Mouse (Mus musculus) stomach, postnatal 0 days (tissue): ENCODE data around the gene Krtap5-5.
"Not testable (repeated sequence)": the region's sequence is repeated elsewhere in the genome, so short reads cannot be mapped to it uniquely, and the experiment has no call there.

Experiments used
- CTCF ChIP-seq: IDR thresholded peaks from 2 replicates; pipeline ENCODE4 v1.5.1; 2016; ENCODE audit warnings: antibody characterized with exemption, low read depth, mild to moderate bottlenecking, moderate library complexity
- EP300 ChIP-seq: optimal IDR thresholded peaks from 2 replicates; pipeline ENCODE3; 2016; ENCODE audit warnings: antibody characterized with exemption

- TF ChIP-seq CTCF, EP300: not testable (repeated sequence)
These were observed 17.6 kb downstream of the Krtap5-5 start for GRCm38 (mm10) chr7:142212136-142212535.
